Mouse (Mus musculus): ENCODE data around the gene Fh1. TPM values are rescaled to one million over a fixed set of nuclear protein-coding genes. Genes with fewer than 3 reads are reported as not detected.

Fh1 gene
- total RNA-seq, 2 experiments from 2014 or later: 86.1 to 91.7 TPM

DNA sequence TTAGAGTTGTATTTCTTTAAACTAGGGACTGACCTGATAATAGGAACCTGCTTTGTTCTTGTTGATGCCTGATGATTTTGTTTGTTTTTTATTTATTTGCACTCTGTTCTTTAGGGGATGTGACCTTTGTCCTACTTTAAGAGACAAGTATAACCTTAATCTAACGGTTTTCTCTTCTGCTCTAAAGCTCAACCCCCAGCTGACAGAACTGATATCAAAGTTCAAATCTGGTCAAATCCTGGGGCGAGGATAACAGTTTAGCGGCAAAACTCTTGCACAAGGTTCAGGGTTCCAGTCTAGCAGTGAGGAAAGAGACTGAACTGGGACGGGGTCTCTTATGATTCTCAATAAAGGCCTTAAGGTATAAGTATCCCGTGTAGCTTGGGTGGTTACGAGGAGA, 3.8 kb upstream of the Fh1 start:
- DNase-seq (ENCODE audit: extremely low spot score in 1 of 2, low spot score in 2 of 2): no peak
- intact Hi-C loops (cut with DNase I): loop anchor here (5.0 kb wide), 2 partner anchors 38 to 293 kb away; partner anchors contain the start of gene Gm38100

DNA sequence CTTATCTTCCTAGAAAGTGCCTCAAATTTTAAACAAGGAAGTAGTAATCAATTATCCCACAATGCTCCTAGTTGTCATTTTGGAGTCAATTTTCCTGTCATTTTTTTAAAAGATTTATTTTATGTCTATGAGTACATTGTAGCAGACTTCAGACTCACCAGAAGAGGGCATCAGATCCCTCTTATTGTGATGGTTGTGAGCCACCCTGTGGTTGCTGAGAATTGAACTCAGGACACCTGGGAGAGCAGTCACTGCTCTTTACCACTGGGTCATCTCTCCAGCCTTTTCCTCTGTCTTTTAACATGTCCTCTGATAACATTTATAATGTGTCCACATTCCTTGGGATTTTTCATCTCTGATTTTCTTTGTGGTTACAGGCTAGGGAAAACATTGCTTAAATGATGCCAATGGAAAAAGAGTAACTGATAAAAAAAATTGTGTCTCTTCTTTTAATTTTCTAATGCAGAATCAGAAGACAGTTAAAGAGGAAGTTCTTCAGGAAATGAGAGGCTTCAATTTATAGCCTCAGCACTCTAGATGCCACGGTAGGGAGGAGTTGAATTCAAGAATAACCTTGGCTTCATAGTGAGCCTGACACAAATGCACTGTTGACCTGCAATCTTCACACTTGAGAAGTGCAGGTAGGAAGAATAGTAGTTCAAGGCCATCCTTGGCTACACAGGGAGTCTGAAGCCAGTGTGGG, 706 bp upstream of the Fh1 start:
- peak in 1 of 2 experiments; percentile 29 for DNase-seq (ENCODE audit: extremely low spot score in 1 of 2, low spot score in 2 of 2)

DNA sequence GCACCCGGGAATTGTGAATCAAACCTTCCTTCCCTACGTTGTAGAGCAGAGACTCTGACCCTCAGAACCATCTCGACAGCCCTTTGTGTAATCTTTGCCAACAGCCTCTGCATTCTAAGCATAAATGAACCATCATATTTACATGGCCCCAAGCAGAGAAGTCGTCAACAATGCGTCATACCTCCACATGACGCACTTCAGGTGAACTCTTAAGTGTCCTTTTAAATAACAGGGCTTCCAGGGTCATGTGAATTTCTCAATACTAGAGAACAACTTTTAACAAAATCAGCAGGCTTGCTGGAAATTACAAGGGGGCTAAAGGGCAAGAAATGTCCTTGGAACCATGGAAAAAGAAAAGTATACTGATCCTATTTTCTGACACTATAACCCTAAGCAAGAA, 1.8 kb downstream of the Fh1 start:
- no peak for DNase-seq (ENCODE audit: extremely low spot score in 1 of 2, low spot score in 2 of 2)
- intact Hi-C loops (cut with DNase I): no loop called here

More for the DNA sequence above, 706 bp upstream of the Fh1 start:
- intact Hi-C loops (cut with DNase I): loop anchor here (5.0 kb wide), 2 partner anchors 41 to 296 kb away; partner anchors contain the start of gene Gm38100

DNA sequence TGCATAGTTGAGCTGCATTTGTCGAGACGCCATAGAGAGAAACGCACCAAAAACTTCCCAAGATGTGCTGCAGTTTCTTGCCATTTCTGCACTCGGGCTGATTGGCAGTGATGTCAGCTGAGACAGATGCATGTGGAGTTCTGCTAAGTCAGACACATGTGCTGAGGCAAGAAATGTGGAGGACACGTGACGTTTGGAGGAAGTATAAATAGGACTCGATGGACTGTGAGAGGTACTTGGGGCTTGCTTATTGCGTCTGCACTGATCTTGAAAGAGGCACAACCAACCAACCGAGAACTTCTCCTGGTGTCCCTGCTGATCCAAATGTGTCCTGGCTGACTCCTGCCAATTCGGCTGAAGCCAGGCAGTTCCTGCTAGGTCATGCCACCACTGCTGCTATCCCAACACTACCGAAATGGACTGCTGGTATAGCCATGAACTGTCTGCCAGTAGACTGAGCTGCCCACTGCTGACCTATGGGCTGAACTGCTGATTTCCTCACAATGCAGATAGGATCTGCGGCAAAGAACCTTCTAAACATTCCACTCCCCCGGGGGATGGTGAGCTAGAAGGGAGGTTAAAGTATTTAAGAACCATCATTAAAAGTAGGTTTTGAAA, 5.5 kb downstream of the Fh1 start, which contains the start of gene Kmo:
Kmo (plus strand) TSS at position 568 of the 618 bp plus-strand sequence.
- intact Hi-C loops (cut with DNase I): no loop called here
- no peak for DNase-seq (ENCODE audit: extremely low spot score in 1 of 2, low spot score in 2 of 2)

DNA sequence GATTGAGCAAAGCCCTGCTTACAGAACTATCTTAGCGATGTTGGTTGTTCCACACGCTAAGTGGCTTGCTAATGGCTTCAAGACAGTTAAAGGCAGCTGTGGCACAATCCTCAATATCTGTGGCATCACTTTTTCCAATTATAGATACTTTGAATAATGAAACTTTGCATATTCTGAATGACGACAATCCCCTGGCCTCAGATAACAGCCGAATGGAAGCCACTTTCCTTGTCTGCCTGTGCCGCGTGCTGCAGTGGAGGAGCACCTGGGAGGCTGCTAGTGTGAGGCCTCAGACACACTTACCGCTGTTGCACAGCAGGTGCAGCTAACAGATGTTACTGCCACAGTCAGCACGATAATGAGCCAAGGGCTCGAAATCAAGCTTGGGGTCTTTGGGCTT, 10.4 kb downstream of the Fh1 start:
- intact Hi-C loops (cut with DNase I): no loop called here

DNA sequence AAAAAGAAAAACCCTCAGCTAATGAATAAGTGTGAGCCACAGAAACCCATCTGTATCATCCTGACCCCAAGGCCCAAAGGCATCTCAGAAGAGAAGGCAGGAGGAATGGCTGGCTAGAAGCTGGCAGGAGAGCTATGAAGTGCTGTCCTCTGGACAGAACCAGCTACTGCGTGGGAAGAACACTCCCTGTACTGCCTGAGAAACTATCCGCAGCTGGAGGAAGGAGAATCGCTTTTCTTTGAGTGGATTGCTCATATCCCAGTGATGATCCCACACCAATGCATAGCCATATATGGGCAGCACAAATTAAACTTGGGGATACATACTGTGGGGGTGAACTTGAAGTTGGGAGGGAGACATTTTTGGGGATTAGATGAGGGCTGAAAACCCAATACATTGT, 16.7 kb downstream of the Fh1 start:
- no peak for DNase-seq (ENCODE audit: extremely low spot score in 1 of 2, low spot score in 2 of 2)
- intact Hi-C loops (cut with DNase I): no loop called here

More for the DNA sequence above, 10.4 kb downstream of the Fh1 start:
- no peak for DNase-seq (ENCODE audit: extremely low spot score in 1 of 2, low spot score in 2 of 2)

DNA sequence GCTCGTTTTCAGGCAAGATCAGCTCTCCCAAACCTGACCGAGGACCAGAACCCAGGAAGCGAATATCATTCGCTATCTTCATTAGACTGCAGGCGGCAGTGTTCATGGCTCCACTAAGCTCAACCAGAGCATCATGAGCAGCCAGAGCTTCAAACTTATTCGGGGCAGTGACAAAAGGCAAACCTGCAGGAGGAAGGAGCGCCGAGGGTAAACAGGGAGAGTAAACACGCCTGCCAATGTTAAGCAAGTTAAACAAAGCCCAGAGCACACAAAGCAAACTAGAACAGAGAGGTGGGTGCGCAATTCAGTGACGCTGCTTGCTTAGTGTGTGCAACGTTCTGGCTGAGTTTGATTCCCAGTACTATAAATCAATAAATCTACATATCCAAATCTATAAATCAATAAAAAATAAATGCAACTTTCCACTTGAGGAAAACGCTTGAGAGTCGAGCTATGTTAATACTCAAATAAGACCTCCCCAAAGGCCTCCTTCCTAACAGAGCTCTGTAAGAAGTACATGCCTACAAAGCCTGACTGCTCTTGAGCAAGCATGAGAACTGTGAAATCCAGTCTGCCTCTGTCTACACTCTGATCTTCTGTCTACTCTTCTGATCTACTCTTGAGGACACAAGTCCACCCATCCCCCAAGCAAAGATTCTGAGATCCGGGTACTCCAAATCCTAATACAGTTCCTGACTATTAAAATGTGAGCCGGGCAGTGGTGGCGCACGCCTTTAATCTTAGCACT, 17.4 kb downstream of the Fh1 start:
- intact Hi-C loops (cut with DNase I): no loop called here
- DNase-seq (ENCODE audit: extremely low spot score in 1 of 2, low spot score in 2 of 2): no peak

DNA sequence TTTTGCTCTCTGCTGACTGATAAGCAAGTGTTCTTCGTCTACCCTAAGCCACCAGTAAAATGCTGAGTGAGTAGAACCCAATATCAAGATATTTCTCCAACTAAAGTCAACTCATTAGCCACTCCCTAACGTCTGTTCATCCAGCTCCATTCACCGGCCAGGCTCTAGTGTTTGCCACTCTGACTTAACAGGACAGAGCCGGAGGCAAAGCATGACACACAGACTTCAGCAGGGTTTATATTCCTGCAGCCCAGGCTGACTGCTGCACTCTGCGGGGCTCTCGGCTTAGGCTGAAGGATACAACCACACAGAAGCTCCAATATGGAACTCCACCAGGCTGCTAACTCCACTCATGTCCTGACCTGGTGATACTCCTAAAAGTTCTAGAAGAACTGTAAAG, 18.1 kb downstream of the Fh1 start:
- intact Hi-C loops (cut with DNase I): no loop called here
- DNase-seq (ENCODE audit: extremely low spot score in 1 of 2, low spot score in 2 of 2): no peak

DNA sequence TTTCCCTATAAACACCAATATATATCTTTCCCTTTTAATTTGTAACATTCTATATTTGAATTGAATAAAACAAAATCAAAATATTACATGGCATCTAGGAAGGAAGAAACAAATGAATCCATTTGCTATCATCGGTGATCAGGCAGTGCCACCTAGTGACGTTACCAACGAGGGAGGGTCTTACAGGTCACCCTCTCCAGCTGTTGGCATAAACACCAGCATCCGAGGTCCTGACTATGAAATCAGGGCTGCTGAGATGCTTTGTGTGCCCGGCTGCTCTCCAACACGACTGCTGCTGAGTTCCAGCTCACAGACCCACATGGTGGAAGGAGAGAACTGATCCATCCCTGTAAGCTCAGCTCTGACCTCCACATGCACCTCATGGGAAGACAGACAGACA, 22.0 kb downstream of the Fh1 start:
- intact Hi-C loops (cut with DNase I): loop anchor here (5.0 kb wide), 1 partner anchor 561 kb away; no protein-coding TSS in a partner anchor
- no peak for DNase-seq (ENCODE audit: extremely low spot score in 1 of 2, low spot score in 2 of 2)

DNA sequence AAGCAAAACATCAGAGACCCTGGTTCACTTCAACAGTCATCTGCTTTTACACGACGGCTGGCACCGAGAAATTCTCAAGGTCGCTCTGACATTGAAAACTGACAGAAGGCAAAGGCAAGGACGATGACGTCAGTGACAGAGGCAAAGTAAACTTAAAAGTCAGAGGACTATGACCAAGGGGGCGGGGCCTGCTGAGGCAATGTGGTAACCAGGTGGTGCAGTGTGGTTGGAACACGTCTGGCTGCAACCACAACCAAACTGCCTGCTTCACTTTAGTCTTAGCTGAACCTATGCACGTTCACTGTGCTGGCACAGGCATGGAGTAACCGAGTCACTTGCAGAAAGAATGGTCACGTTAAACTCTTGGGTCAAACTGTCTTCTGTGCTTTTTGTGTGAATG, 23.2 kb downstream of the Fh1 start:
- no peak for DNase-seq (ENCODE audit: extremely low spot score in 1 of 2, low spot score in 2 of 2)
- intact Hi-C loops (cut with DNase I): loop anchor here (5.0 kb wide), 1 partner anchor 560 kb away; no protein-coding TSS in a partner anchor

DNA sequence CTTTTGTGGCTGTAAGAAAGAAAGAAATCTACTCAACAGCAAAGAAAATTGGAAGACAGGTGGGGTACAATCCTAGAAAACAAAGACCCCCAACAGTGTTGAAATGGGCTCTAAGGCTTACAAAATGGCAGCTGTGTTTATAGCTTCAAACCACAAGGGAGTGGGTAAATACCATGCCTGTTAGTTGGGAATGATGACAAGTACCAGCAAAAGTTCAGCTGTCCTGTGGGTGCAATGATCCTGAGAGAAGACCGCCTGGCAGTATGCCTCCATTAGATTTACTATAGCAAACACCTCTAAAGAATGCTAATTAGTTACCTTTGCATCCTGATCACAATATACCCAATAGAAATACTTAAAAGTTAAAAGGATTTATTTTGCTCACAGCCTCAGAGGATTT, 32.6 kb downstream of the Fh1 start:
- DNase-seq (ENCODE audit: extremely low spot score in 1 of 2, low spot score in 2 of 2): no peak
- intact Hi-C loops (cut with DNase I): no loop called here

DNA sequence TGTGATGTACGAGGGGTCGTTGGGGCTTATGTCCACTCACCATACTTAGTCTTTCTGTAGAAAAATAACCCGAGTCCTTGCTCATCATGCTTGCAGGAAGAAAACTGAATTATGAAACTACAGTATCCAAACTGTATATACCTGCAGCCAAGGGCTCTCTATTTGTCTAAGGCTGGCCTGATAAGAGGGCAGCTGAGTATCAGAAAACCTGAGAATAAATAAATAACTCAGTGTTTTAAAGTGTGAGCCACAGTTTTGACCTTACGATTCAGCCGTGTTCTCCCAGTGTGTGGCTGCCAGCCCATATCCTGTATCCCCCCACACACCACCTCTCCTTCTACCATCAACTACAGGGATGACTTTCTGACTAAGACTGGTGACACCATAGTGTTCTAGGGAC, 38.8 kb downstream of the Fh1 start:
- no peak for DNase-seq (ENCODE audit: extremely low spot score in 1 of 2, low spot score in 2 of 2)
- intact Hi-C loops (cut with DNase I): no loop called here

DNA sequence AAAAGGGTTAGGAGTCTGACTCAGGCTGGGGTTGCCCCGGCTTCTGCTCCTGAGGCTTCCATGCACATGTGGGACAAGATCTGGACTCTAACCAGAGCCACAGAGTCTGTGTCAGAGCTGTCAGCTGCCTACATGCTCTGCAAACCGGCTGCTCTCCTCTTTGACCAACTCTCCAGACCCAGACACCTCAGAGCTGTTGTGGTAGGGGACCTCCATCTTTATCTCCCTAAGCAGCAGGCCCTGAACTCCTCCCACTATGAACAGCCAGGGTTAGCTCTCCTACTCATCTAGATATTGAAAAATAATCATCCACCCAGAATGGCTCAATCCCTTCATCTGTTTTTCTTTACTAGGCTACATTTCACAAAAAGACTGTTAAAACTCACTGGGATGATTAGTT, 40.2 kb downstream of the Fh1 start:
- intact Hi-C loops (cut with DNase I): no loop called here
- no peak for DNase-seq (ENCODE audit: extremely low spot score in 1 of 2, low spot score in 2 of 2)

DNA sequence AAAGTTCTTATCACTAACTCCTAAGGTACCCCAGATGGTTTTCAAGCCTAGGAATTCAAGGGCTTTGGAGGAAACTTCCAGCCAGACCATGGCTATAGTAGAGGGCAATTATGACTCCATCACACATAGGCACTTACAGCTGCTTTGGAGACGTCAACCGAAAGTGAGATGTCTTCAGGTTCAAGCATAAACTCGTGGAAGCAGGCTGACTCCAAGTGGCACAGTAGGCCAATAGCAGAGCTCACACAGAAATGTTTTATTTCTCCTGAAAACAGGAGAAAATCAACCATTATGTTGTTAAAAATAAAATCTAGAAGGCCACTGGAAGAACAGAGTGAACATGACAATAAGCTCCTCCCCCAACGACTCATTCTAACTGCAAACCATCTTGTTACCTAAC, 42.6 kb downstream of the Fh1 start:
- DNase-seq (ENCODE audit: extremely low spot score in 1 of 2, low spot score in 2 of 2): no peak
- intact Hi-C loops (cut with DNase I): no loop called here

DNA sequence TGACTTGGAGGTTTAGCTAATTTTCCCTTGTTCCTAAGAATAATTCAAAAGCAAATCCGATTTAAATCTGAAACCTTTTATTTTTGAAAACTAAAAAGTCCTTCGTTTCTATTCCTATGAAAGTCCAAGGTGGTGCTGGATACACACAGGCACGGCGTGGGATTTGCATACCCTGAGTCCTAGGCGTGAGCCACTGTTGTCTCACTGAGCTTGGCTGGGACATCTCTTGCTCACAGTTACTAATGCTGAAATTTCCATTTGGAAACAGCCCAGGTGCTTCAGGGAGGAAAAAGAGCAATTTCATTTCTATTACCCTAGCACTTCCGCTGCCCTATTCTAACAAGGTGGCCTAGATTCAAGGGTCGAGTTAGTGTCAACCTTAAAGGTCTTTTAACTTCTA, 45.1 kb downstream of the Fh1 start:
- no peak for DNase-seq (ENCODE audit: extremely low spot score in 1 of 2, low spot score in 2 of 2)
- intact Hi-C loops (cut with DNase I): no loop called here

DNA sequence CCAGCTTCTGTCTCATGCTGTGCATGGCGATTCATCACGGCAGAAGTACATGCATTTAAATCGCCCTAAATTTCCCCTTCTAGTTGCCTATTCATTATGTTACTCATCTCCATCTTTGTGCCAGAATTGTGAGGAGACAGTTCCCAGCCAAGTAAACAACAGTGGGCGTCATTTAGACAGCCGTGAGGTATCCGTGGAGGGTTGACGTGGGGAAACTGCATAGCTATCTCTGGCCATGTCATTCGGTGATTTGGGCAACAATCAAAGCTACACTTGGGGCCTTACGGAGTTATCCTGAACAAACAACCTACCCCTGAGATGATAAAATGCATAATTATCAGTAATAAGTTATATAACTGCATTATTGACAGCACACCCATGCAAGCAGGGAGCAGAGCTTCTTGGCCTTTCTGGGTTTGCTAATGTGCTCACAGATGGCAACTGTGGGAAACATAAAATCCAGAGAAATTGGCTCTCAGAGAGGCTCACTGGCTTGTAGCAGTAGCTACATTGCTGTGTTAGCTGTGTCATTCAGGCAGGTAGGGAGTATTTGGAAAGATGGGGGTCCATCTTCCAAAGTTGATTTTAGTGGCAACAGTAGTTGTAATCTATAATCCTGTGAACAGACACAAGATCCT, 45.7 kb downstream of the Fh1 start:
- no peak for DNase-seq (ENCODE audit: extremely low spot score in 1 of 2, low spot score in 2 of 2)
- intact Hi-C loops (cut with DNase I): no loop called here

DNA sequence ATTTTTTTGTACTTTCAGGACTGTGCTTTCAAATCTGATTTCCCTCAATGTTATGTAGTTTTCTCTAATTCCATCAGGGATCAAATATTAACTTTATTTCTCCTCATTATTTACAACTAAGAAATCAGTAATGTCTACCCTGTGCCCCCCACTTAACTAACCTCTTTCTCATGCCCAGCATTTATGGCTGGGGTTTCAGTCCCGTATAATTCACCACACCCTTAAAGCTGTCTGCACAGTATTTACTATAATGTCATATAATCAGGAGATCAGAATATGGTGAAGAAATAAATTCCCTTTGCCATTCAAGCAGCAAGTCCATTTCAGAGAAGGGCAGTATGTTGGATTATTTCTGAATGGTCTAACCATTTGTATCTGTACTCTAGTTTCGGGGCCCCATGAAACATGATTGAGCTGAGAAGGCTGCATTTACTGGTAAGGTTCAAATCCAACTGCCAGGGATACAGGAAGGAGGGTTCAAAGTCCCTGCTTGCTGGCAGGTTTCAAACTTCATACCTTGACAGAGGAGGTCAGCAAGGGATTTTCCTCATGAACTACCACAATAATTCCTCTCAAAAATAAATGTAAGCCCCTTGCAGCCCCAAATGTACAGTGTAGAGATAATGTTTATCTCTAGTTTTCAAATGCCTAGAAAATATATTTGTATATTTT, 46.9 kb downstream of the Fh1 start:
- intact Hi-C loops (cut with DNase I): no loop called here
- DNase-seq (ENCODE audit: extremely low spot score in 1 of 2, low spot score in 2 of 2): no peak

DNA sequence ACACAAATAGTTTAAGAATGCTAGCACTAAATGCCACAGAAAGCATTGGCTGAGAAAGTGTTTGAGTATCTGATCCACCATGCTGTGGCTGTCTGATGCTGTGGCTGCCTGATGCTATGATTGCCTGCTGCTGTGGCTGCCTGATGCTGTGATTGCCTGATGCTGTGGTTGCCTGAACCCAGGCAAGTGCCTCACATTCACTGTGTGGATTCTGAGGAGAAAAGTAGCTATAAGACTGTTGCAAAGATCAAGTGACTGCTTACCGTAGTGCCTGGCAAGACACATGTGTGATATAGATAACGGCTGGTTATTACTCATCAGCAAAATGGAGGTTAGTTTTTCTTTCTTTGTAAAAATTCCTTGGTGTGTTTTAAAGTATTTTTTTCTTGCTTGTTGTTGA, 51.3 kb downstream of the Fh1 start:
- no peak for DNase-seq (ENCODE audit: extremely low spot score in 1 of 2, low spot score in 2 of 2)
- intact Hi-C loops (cut with DNase I): no loop called here

DNA sequence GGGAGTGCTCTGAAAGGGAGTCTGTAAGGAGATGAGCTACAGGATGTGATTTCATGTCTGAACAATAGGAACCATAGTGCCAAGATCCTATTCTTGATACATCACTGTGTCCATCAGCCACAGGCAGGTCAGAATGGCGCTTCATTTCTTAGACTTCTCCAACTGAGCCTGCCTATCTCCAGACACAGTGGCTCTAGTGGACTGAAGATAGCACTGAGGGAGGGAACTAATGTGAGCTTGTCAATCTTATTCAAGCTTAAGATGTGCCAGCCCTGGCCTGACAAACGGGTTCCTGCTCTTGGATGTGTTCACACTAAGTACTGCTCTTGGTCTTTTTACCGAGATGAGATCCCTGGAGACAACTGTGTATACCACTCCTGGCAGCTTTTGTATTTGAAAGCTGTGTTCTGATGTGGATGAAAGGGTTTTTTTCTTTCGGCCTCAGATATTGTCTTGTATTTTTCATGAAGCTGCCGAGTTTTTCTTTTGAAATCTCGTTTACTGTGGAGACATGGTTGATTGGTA, 59.8 kb downstream of the Fh1 start:
- no peak for DNase-seq (ENCODE audit: extremely low spot score in 1 of 2, low spot score in 2 of 2)
- intact Hi-C loops (cut with DNase I): no loop called here
